Mouse (Mus musculus) heart, adult 2 months (tissue): Measurements from ENCODE around the gene Nfkb2. TPM values are rescaled to one million over a fixed set of nuclear protein-coding genes. Genes with fewer than 3 reads are reported as not detected.
A peak's percentile ranks its signal among the peaks of the same experiment; 100 is the strongest.

ENCODE experiments used
- DNase-seq, 2 experiments: peaks; one replicate each; pipeline ENCODE4 v3.0.0; 2021
- H3K27ac ChIP-seq: fragments of 200-600 bp; 2 replicates; pipeline ENCODE4 v1.8.1; 2022
- H3K27me3 ChIP-seq: fragments of 200-500 bp; 2 replicates; pipeline ENCODE4 v1.6.1; 2012; ENCODE audit warnings: mild to moderate bottlenecking, low read length, inconsistent platforms, mixed read lengths; ENCODE audit not compliant: control insufficient read depth, insufficient read depth
- H3K36me3 ChIP-seq: fragments of 200-500 bp; 2 replicates; pipeline ENCODE4 v1.6.1; 2012; ENCODE audit warnings: low read length, inconsistent platforms; ENCODE audit not compliant: control insufficient read depth, insufficient read depth
- H3K4me1 ChIP-seq: fragments of 200-500 bp; 2 replicates; pipeline ENCODE4 v1.6.1; 2011; ENCODE audit warnings: low read length; ENCODE audit not compliant: control insufficient read depth, insufficient read depth
- H3K4me3 ChIP-seq: fragments of 200-600 bp; 2 replicates; pipeline ENCODE4 v1.8.1; 2022
- H3K79me2 ChIP-seq: fragments of 200-500 bp; replicated peaks from 2 replicates; pipeline ENCODE4 v1.6.1; 2012; ENCODE audit warnings: mild to moderate bottlenecking, inconsistent platforms, low read length, moderate library complexity, mixed read lengths; ENCODE audit not compliant: control insufficient read depth, insufficient read depth
- H3K9ac ChIP-seq: fragments of 200-500 bp; 2 replicates; pipeline ENCODE4 v1.6.1; 2012; ENCODE audit warnings: low read depth, mild to moderate bottlenecking, control low read depth, inconsistent platforms, low read length, mixed read lengths
- CTCF ChIP-seq: fragments of 200-600 bp; IDR thresholded peaks from 2 replicates; pipeline ENCODE4 v1.8.1; 2022; ENCODE audit warnings: antibody characterized with exemption, mild to moderate bottlenecking, moderate library complexity
- EP300 ChIP-seq: fragments of 200-500 bp; IDR thresholded peaks from 2 replicates; pipeline ENCODE4 v1.6.1; 2011; ENCODE audit warnings: low read depth, low read length, control low read depth; ENCODE audit not compliant: insufficient read depth
- POLR2A ChIP-seq: fragments of 200-500 bp; IDR thresholded peaks from 2 replicates; pipeline ENCODE4 v1.6.1; 2011; ENCODE audit warnings: mild to moderate bottlenecking, low read depth, low read length, control low read depth; ENCODE audit not compliant: insufficient read depth
- WGBS: fragments of 180-500 bp; shearing (Covaris S2); methylation state at CpG from one replicate; pipeline ENCODE4 v1.1.7; 2018; 5-methylcytosine and 5-hydroxymethylcytosine counted together
- intact Hi-C: fragments of 180-260 bp; cut with DNase I; formaldehyde crosslinking; loops from one replicate; pipeline ENCODE4 v1.15.1; 2025
- polyA plus RNA-seq: library from polyadenylated mRNA; depleted of rRNA; stranded (reverse); fragments of >200 nt; gene quantifications from 2 replicates; pipeline ENCODE4 v1.2.3, GENCODE M21; 2012
- total RNA-seq, 2 experiments: library from RNA; stranded (reverse); gene quantifications; 2 replicates each; pipeline ENCODE4 v1.2.3; 2021

Gene Nfkb2
- total and polyA plus RNA-seq, 3 experiments = 18.3 to 22.1 (median 20.4) TPM

- intact Hi-C loops = no loop called here
- no peak overlapping the region for H3K4me3 ChIP-seq
- peaks cover 4% of the 10 kb centered on the region for H3K4me1 ChIP-seq
- no peaks in the 10 kb centered on the region for H3K79me2 ChIP-seq
- no peak for TF ChIP-seq CTCF
- no peak for TF ChIP-seq POLR2A
- no peak for TF ChIP-seq EP300
- DNase-seq = no peak
- 64% methylated on average over 5 of the region's 5 CpGs for WGBS
- no peaks in the 10 kb centered on the region for H3K36me3 ChIP-seq
- H3K27me3 ChIP-seq = peaks cover 4% of the 10 kb centered on the region; the same call in 1 of the 2 replicates
- H3K27ac ChIP-seq = no peak overlapping the region
- H3K9ac ChIP-seq = no peak overlapping the region
Observed at GRCm38 (mm10) chr19:46323716-46324115, 19.6 kb downstream of the Nfkb2 start.

- peaks cover 7% of the 10 kb centered on the region for H3K4me1 ChIP-seq
- H3K9ac ChIP-seq = no peak overlapping the region
- no peak overlapping the region for H3K27ac ChIP-seq
- no peak for DNase-seq
- no peaks in the 10 kb centered on the region for H3K36me3 ChIP-seq
- H3K4me3 ChIP-seq = no peak overlapping the region
- intact Hi-C loops = no loop called here
- peaks cover 4% of the 10 kb centered on the region; the same call in 1 of the 2 replicates for H3K27me3 ChIP-seq
- no peaks in the 10 kb centered on the region for H3K79me2 ChIP-seq
- WGBS = 59% methylated on average over 11 of the region's 11 CpGs
- TF ChIP-seq CTCF (no peak), EP300 (no peak), POLR2A (no peak)
Observed at GRCm38 (mm10) chr19:46324366-46324765, 20.2 kb downstream of the Nfkb2 start.

- WGBS = 49% methylated on average over 5 of the region's 5 CpGs
- Histone ChIP-seq H3K79me2 (no peaks in the 10 kb centered on the region), H3K4me3 (no peak overlapping the region), H3K9ac (no peak overlapping the region), H3K36me3 (no peaks in the 10 kb centered on the region), H3K27me3 (peaks cover 3% of the 10 kb centered on the region; the same call in 1 of the 2 replicates), H3K4me1 (peaks cover 7% of the 10 kb centered on the region), H3K27ac (no peak overlapping the region)
- TF ChIP-seq CTCF (no peak), POLR2A (no peak), EP300 (no peak)
- intact Hi-C loops = no loop called here
- no peak for DNase-seq
Observed at GRCm38 (mm10) chr19:46324918-46325317, 20.8 kb downstream of the Nfkb2 start.

- WGBS = 8% methylated on average over 29 of the region's 29 CpGs
- Histone ChIP-seq H3K27me3 (peaks cover 1% of the 10 kb centered on the region; the same call in 1 of the 2 replicates), H3K27ac (no peak overlapping the region), H3K36me3 (no peaks in the 10 kb centered on the region), H3K4me1 (peaks cover 7% of the 10 kb centered on the region), H3K9ac (no peak overlapping the region), H3K4me3 (no peak overlapping the region; the same call in 1 of the 2 replicates), H3K79me2 (no peaks in the 10 kb centered on the region)
- TF ChIP-seq EP300 (no peak), CTCF (no peak), POLR2A (no peak)
- intact Hi-C loops = no loop called here
- no peak for DNase-seq
Observed at GRCm38 (mm10) chr19:46326019-46326755, 22.1 kb downstream of the Nfkb2 start.

GRCm38 (mm10) chr19:46326756-46327305 is 22.7 kb downstream of the Nfkb2 start, which contains the start of gene Psd:
Gene Psd (minus strand): TSS chr19:46327156.
- no peaks in the 10 kb centered on the region for H3K79me2 ChIP-seq
- H3K4me1 ChIP-seq = peaks cover 7% of the 10 kb centered on the region
- DNase-seq = peak; percentile 53 to 74
- no peaks in the 10 kb centered on the region for H3K27me3 ChIP-seq
- no peak within 1 kb of the TSS for H3K9ac ChIP-seq
- no peaks in the 10 kb centered on the region for H3K36me3 ChIP-seq
- H3K4me3 ChIP-seq = peak within 1 kb of the TSS; percentile 69
- WGBS = 1% methylated on average over 35 of the region's 35 CpGs
- TF ChIP-seq EP300 = no peak
- TF ChIP-seq POLR2A = no peak
- no peak for TF ChIP-seq CTCF
- intact Hi-C loops = no loop called here
- H3K27ac ChIP-seq = peak within 1 kb of the TSS; percentile 93

- Histone ChIP-seq H3K27me3 (no peaks in the 10 kb centered on the region), H3K9ac (no peak overlapping the region), H3K36me3 (no peaks in the 10 kb centered on the region), H3K4me3 (peak overlapping the region; percentile 69), H3K27ac (peak overlapping the region; percentile 93), H3K79me2 (no peaks in the 10 kb centered on the region), H3K4me1 (peaks cover 7% of the 10 kb centered on the region)
- 23% methylated on average over 14 of the region's 14 CpGs for WGBS
- DNase-seq = no peak
- intact Hi-C loops = loop anchor here (1.0 kb wide), 2 partner anchors 11 to 23 kb away; partner anchors contain the start of genes Cuedc2 and Nfkb2
- TF ChIP-seq CTCF = no peak
- no peak for TF ChIP-seq EP300
- no peak for TF ChIP-seq POLR2A
Observed at GRCm38 (mm10) chr19:46327531-46328064, 23.5 kb downstream of the Nfkb2 start.
